Mouse (Mus musculus): ENCODE measurements at regions not wholly inside any gene's neighbourhood (a gene's known extent, or its start where the extent isn't known, plus 50 kb on each side); places are given as distances from the start of the nearest gene placed in this dataset.

DNA sequence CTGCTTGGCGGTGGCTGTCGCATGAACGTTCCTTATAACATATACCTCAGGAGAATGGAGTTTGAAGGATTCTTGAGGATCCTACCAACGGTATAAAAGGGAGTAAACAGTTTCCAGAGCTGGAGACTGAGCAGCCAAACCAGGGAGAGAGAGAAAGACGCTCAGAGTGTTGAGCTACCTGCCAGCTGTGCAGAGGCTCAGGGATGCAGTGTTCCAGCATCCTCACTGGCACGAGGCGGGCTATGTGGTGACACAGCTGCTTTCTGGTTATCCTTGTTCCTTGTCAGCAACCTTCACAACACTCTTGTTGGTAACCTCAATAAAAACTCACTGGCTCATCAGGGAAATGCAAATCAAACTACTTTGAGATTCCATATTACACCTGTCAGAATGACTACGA lies 84.1 kb upstream of the Armc2 start:
- no peak overlapping the region for H3K27ac ChIP-seq (replicated peaks; ENCODE audit: low read depth, low read length)
- ATAC-seq (ENCODE audit: low read depth) (no peak), DNase-seq (ENCODE audit: low spot score) (no peak)
- H3K4me3 ChIP-seq (ENCODE audit: low read depth, low read length): no peak overlapping the region
- H3K4me1 ChIP-seq (ENCODE audit: control insufficient read depth, insufficient read depth, low read length): no peaks in the 10 kb centered on the region
- H3K9ac ChIP-seq (ENCODE audit: low read depth, low read length): no peak overlapping the region
- H3K27me3 ChIP-seq (replicated peaks; ENCODE audit: control insufficient read depth, insufficient read depth, low read length): no peaks in the 10 kb centered on the region
- 84% methylated on average over 8 of the region's 8 CpGs for WGBS
- H3K36me3 ChIP-seq (ENCODE audit: control insufficient read depth, insufficient read depth, low read length): no peaks in the 10 kb centered on the region
- no peak overlapping the region for H3K4me2 ChIP-seq (ENCODE audit: low read depth, low read length)
- H3K9me3 ChIP-seq (ENCODE audit: control insufficient read depth, low read length): peaks cover 6% of the 10 kb centered on the region; the same call in 1 of the 2 replicates

DNA sequence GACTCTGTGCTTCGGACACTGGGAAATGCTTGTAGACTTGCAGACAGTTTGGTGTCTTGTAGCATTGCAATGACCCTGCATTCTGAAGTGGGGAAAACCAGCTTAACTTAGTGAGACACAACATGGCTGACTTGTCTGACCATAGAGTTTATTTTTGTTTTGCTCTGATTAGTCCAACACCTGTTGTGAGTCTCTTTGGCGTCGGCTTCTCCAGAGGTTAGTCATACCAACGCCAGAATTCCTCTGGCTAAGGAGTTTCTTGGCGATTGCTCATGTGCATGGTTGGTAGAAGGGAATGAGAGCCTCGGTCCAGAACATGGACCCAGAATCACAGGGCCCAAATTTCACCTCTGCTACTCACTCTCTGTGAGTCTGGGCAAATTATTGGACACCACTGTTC lies 82.9 kb upstream of the Armc2 start:
- Histone ChIP-seq H3K4me1 (ENCODE audit: control insufficient read depth, insufficient read depth, low read length) (no peaks in the 10 kb centered on the region), H3K27me3 (replicated peaks; ENCODE audit: control insufficient read depth, insufficient read depth, low read length) (no peaks in the 10 kb centered on the region), H3K4me2 (ENCODE audit: low read depth, low read length) (no peak overlapping the region), H3K27ac (replicated peaks; ENCODE audit: low read depth, low read length) (no peak overlapping the region), H3K4me3 (ENCODE audit: low read depth, low read length) (no peak overlapping the region), H3K9me3 (ENCODE audit: control insufficient read depth, low read length) (peaks cover 6% of the 10 kb centered on the region; the same call in 1 of the 2 replicates), H3K9ac (ENCODE audit: low read depth, low read length) (no peak overlapping the region), H3K36me3 (ENCODE audit: control insufficient read depth, insufficient read depth, low read length) (no peaks in the 10 kb centered on the region)
- no peak for ATAC-seq (ENCODE audit: low read depth)
- 78% methylated on average over 6 of the region's 6 CpGs for WGBS
- DNase-seq (ENCODE audit: low spot score): no peak

DNA sequence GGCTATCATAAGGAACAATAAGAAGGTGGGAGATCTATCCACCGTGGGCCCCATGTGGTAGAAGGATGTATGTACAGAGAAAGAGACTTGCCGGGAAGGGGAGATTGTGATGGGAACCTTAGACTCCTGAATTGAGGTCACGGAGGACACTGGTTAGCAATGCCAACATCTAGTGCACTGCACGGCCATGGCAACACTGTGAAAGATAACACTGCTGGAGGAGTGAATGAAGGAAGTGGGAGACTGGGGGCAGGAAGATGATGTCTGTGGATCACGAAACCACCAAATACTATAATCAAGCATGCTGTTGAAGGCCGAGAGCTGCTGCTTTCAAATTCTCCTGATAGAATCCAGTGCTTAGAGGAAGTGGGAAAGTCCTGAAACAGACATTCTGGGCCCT lies 78.7 kb upstream of the Armc2 start:
- Histone ChIP-seq H3K4me3 (ENCODE audit: low read depth, low read length) (no peak overlapping the region), H3K27ac (replicated peaks; ENCODE audit: low read depth, low read length) (no peak overlapping the region), H3K9ac (ENCODE audit: low read depth, low read length) (no peak overlapping the region), H3K4me1 (ENCODE audit: control insufficient read depth, insufficient read depth, low read length) (no peaks in the 10 kb centered on the region), H3K27me3 (replicated peaks; ENCODE audit: control insufficient read depth, insufficient read depth, low read length) (no peaks in the 10 kb centered on the region), H3K36me3 (ENCODE audit: control insufficient read depth, insufficient read depth, low read length) (no peaks in the 10 kb centered on the region), H3K4me2 (ENCODE audit: low read depth, low read length) (no peak overlapping the region), H3K9me3 (ENCODE audit: control insufficient read depth, low read length) (no peaks in the 10 kb centered on the region)
- DNase-seq (ENCODE audit: low spot score): no peak
- no peak for ATAC-seq (ENCODE audit: low read depth)
- WGBS: 86% methylated on average over 6 of the region's 6 CpGs

DNA sequence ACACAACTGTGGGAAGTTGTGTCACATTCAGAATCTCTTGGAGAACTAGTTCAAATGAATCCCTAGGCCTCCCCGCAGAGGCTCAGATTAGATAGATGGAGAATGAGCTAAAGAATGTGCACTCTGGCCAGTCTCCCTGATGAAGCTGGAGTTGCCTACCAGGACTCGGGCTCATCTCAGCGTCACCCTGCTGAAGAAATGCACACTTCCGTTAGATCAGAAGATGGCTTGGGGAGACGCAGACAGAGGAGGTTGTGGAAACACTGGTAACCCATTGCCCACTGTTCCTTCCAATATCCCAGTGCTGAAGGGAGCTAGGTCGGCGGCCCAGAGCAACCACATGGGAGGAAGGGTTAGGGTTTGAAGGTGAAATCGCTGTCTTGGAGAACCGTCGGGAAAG lies 77.7 kb upstream of the Armc2 start:
- Histone ChIP-seq H3K4me1 (ENCODE audit: control insufficient read depth, insufficient read depth, low read length) (no peaks in the 10 kb centered on the region), H3K4me2 (ENCODE audit: low read depth, low read length) (no peak overlapping the region), H3K27ac (replicated peaks; ENCODE audit: low read depth, low read length) (no peak overlapping the region), H3K9me3 (ENCODE audit: control insufficient read depth, low read length) (no peaks in the 10 kb centered on the region), H3K27me3 (replicated peaks; ENCODE audit: control insufficient read depth, insufficient read depth, low read length) (no peaks in the 10 kb centered on the region), H3K9ac (ENCODE audit: low read depth, low read length) (no peak overlapping the region), H3K4me3 (ENCODE audit: low read depth, low read length) (no peak overlapping the region), H3K36me3 (ENCODE audit: control insufficient read depth, insufficient read depth, low read length) (no peaks in the 10 kb centered on the region)
- WGBS: 95% methylated on average over 10 of the region's 10 CpGs
- no peak for DNase-seq (ENCODE audit: low spot score)
- ATAC-seq (ENCODE audit: low read depth): no peak

DNA sequence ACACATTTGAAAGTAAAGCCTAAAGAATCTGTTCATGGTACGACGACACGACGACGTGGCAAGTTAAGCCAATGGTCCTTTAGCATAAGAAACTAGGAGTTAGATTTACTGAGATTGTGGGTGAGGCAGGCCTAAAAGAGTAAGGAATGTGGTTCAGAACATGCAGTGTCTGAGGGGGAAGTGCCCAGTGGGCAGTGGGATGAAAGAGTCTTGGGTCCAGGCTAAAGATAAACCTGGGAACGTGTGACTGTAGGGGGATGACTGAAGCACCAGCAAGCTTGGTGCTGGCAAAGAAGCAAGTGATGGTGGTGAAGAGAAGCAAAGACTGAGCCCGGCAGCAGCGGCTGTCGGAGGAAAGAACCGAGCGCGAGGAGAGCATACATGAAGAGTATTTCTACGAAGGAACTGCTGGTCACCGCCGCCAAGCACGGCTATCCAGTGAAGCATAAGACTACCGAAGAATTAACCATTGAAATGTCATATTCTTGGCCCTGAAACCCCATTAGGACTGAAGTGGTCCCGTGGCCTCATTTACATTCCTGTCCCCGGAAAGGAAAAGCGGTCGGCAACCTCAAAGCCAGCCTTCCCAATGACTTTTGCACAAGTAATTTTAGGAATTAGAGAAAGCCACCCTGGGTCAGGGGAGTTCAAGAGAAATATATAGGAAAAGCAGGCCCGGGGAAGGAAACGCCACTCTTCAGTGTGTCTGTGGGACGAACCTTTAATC lies 76.2 kb upstream of the Armc2 start:
- DNase-seq (ENCODE audit: low spot score): no peak
- ATAC-seq (ENCODE audit: low read depth): no peak

DNA sequence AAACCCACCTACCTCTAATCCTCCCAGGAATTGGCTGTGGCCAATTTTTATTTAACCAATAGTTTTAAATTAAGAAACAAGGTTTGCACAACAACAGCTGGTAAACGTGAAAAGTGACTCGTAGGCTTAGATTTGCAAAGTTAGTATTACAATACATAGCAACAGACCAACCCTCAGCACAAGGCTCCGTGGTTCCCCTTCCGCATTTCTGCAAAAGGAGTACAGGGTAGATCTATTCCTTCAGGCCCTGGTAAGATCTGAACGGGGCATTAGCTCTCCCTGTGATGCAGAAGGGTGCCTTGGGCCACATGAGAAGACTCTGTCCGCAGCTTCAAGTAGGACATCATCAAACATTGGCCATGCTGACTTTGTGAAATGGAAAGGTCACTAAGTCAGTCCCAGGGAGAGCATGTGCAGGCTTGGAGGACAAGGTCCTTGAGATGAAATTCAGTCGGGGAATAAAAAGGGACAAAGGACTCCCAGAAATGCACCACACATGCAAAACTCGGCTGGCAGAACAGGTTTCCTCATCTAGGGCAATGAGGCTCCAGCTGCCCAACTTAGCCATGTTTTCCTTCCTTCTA lies 75.0 kb upstream of the Armc2 start:
- no peak overlapping the region for H3K27ac ChIP-seq (replicated peaks; ENCODE audit: low read depth, low read length)
- no peaks in the 10 kb centered on the region for H3K27me3 ChIP-seq (replicated peaks; ENCODE audit: control insufficient read depth, insufficient read depth, low read length)
- no peak overlapping the region for H3K4me3 ChIP-seq (ENCODE audit: low read depth, low read length)
- peaks cover 18% of the 10 kb centered on the region for H3K4me1 ChIP-seq (ENCODE audit: control insufficient read depth, insufficient read depth, low read length)
- H3K9me3 ChIP-seq (ENCODE audit: control insufficient read depth, low read length): no peaks in the 10 kb centered on the region
- H3K9ac ChIP-seq (ENCODE audit: low read depth, low read length): no peak overlapping the region
- H3K36me3 ChIP-seq (ENCODE audit: control insufficient read depth, insufficient read depth, low read length): no peaks in the 10 kb centered on the region
- ATAC-seq (ENCODE audit: low read depth) (no peak), DNase-seq (ENCODE audit: low spot score) (no peak)
- no peak overlapping the region for H3K4me2 ChIP-seq (ENCODE audit: low read depth, low read length)
- 79% methylated on average over 8 of the region's 8 CpGs for WGBS

More for the DNA sequence above, 76.2 kb upstream of the Armc2 start:
- Histone ChIP-seq H3K27ac (replicated peaks; ENCODE audit: low read depth, low read length) (no peak overlapping the region), H3K27me3 (replicated peaks; ENCODE audit: control insufficient read depth, insufficient read depth, low read length) (no peaks in the 10 kb centered on the region), H3K9ac (ENCODE audit: low read depth, low read length) (no peak overlapping the region), H3K9me3 (ENCODE audit: control insufficient read depth, low read length) (no peaks in the 10 kb centered on the region), H3K36me3 (ENCODE audit: control insufficient read depth, insufficient read depth, low read length) (no peaks in the 10 kb centered on the region), H3K4me1 (ENCODE audit: control insufficient read depth, insufficient read depth, low read length) (peaks cover 7% of the 10 kb centered on the region), H3K4me2 (ENCODE audit: low read depth, low read length) (no peak overlapping the region), H3K4me3 (ENCODE audit: low read depth, low read length) (no peak overlapping the region)
- WGBS: 76% methylated on average over 24 of the region's 24 CpGs

DNA sequence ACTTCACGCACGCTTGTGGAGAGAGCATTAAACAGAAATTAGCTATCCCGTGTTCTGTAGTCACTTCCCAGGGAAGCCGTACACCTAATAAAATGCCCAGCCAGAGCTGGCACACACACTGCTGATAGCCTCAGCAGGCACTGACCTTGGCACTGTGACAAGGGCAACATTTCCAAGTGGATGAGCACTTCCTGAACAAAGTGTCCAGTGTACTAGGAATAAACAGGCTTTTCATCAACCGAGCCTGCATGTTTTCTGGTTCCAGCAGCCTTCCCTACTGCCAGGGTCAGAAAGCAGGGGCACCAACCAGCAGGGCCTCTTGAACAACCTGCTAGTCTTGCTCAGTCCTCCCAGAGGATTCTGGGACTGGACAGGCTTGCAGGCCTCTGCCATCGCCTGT lies 74.3 kb upstream of the Armc2 start:
- Histone ChIP-seq H3K27ac (replicated peaks; ENCODE audit: low read depth, low read length) (no peak overlapping the region), H3K27me3 (replicated peaks; ENCODE audit: control insufficient read depth, insufficient read depth, low read length) (no peaks in the 10 kb centered on the region), H3K4me3 (ENCODE audit: low read depth, low read length) (no peak overlapping the region), H3K36me3 (ENCODE audit: control insufficient read depth, insufficient read depth, low read length) (no peaks in the 10 kb centered on the region), H3K4me2 (ENCODE audit: low read depth, low read length) (no peak overlapping the region), H3K9me3 (ENCODE audit: control insufficient read depth, low read length) (no peaks in the 10 kb centered on the region), H3K9ac (ENCODE audit: low read depth, low read length) (no peak overlapping the region), H3K4me1 (ENCODE audit: control insufficient read depth, insufficient read depth, low read length) (peaks cover 18% of the 10 kb centered on the region)
- WGBS: 72% methylated on average over 6 of the region's 6 CpGs
- no peak for ATAC-seq (ENCODE audit: low read depth)
- peak; percentile 35 for DNase-seq (ENCODE audit: low spot score)

DNA sequence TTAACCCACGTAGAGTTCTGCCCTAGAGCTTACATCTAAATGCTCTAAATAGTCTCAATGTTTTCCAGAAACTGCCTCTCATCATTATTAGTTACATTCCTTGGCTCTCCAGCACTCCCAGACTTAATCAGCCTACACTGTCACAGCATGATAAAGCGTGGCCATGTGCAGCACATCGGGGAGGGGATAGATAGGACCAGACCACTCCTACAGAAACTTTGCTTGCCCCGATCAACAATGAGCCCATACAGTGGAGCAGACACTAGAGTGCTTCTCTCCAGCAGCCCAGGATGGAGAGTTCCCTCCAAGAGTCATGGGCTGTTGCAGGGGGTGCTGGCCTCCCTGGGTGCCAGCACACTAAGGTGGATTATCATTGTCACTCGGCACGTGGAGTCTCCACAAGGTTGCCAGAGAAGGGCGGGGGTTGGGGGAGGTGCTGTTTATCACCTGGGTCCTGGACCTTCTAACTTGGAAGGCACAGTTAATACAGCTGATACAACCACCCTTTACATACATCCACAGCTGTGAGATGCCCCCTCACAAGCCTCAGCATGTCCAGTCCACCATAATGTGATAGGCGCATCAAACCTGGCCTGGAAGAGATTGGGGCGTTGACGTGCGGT lies 73.4 kb upstream of the Armc2 start:
- WGBS: 70% methylated on average over 11 of the region's 11 CpGs
- H3K36me3 ChIP-seq (ENCODE audit: control insufficient read depth, insufficient read depth, low read length): no peaks in the 10 kb centered on the region
- no peak overlapping the region for H3K27ac ChIP-seq (replicated peaks; ENCODE audit: low read depth, low read length)
- peak; percentile 50; the same call in 1 of the 2 replicates for ATAC-seq (ENCODE audit: low read depth)
- no peaks in the 10 kb centered on the region for H3K27me3 ChIP-seq (replicated peaks; ENCODE audit: control insufficient read depth, insufficient read depth, low read length)
- H3K4me2 ChIP-seq (ENCODE audit: low read depth, low read length): no peak overlapping the region
- H3K9ac ChIP-seq (ENCODE audit: low read depth, low read length): no peak overlapping the region
- no peak for DNase-seq (ENCODE audit: low spot score)
- H3K4me1 ChIP-seq (ENCODE audit: control insufficient read depth, insufficient read depth, low read length): peaks cover 18% of the 10 kb centered on the region
- no peaks in the 10 kb centered on the region for H3K9me3 ChIP-seq (ENCODE audit: control insufficient read depth, low read length)
- H3K4me3 ChIP-seq (ENCODE audit: low read depth, low read length): no peak overlapping the region
